Mouse (Mus musculus) CH12.LX (cell line): Measurements from ENCODE around the gene Aldh9a1. TPM values are rescaled to one million over a fixed set of nuclear protein-coding genes. Genes with fewer than 3 reads are reported as not detected.

Source experiments
- DNase-seq: peaks from one replicate; pipeline ENCODE4 v3.0.0-alpha.2; 2013; ENCODE audit errors: extremely low read depth
- H3K27ac ChIP-seq: 2 replicates; pipeline ENCODE4 v1.5.1; 2012; ENCODE audit warnings: low read depth, mild to moderate bottlenecking, control low read depth, moderate library complexity; ENCODE audit not compliant: insufficient read depth
- H3K27me3 ChIP-seq: replicated peaks from 2 replicates; pipeline ENCODE3; 2012; ENCODE audit warnings: inconsistent platforms
- H3K36me3 ChIP-seq, 2 experiments: replicated peaks in 1 of 2; 2 replicates each; pipeline versions ENCODE3 to v1.6.1; 2012; ENCODE audit warnings: inconsistent platforms in 1 of 2, low read length in 1 of 2, mild to moderate bottlenecking in 1 of 2, mixed read lengths in 1 of 2, moderate library complexity in 1 of 2; ENCODE audit not compliant: control insufficient read depth in 1 of 2, insufficient read depth in 1 of 2
- H3K4me1 ChIP-seq, 2 experiments: 2 replicates each; pipeline ENCODE4 v1.6.1; 2012; ENCODE audit warnings: inconsistent platforms in 1 of 2, moderate library complexity in 1 of 2; ENCODE audit not compliant: insufficient read depth in 2 of 2, control insufficient read depth in 1 of 2
- H3K4me2 ChIP-seq: 2 replicates; pipeline ENCODE4 v1.6.1; 2012; ENCODE audit warnings: low read depth, mild to moderate bottlenecking, control low read depth; ENCODE audit not compliant: poor library complexity, insufficient read depth, severe bottlenecking
- H3K4me3 ChIP-seq, 3 experiments: fragments of 150-350 bp in 1 of 3; sonication (generic) in 1 of 3; replicated peaks in 1 of 3; 2 replicates each; pipeline versions ENCODE3 to v1.5.1; 2011 to 2012; ENCODE audit warnings: low read depth in 2 of 3, low read length in 2 of 3, mild to moderate bottlenecking in 2 of 3, moderate library complexity in 2 of 3, control low read depth in 1 of 3, improper control_type of control experiment in 1 of 3, inconsistent platforms in 1 of 3, mixed read lengths in 1 of 3; ENCODE audit not compliant: poor library complexity in 1 of 3
- H3K79me2 ChIP-seq: replicated peaks from 2 replicates; pipeline ENCODE4 v1.6.1; 2012; ENCODE audit warnings: mild to moderate bottlenecking, moderate library complexity; ENCODE audit not compliant: control insufficient read depth, poor library complexity, insufficient read depth, severe bottlenecking; ENCODE audit errors: extremely low read depth
- H3K9ac ChIP-seq: 2 replicates; pipeline ENCODE4 v1.6.1; 2012; ENCODE audit warnings: low read depth, mild to moderate bottlenecking, control low read depth, moderate library complexity; ENCODE audit not compliant: insufficient read depth
- H3K9me3 ChIP-seq: replicated peaks from 2 replicates; pipeline ENCODE3; 2012; ENCODE audit warnings: low read length, inconsistent platforms, mixed read lengths
- CTCF ChIP-seq, 2 experiments: IDR thresholded peaks in 1 of 2; conservative IDR thresholded peaks in 1 of 2; 2 replicates each; pipeline ENCODE4 v1.5.1; 2011 to 2012; ENCODE audit warnings: low read depth in 2 of 2, low read length in 2 of 2, improper control_type of control experiment in 1 of 2, inconsistent platforms in 1 of 2, mild to moderate bottlenecking in 1 of 2, moderate library complexity in 1 of 2
- E2F4 ChIP-seq: IDR thresholded peaks from 2 replicates; pipeline ENCODE4 v1.6.1; 2011; ENCODE audit warnings: low read depth, low read length, improper control_type of control experiment; ENCODE audit not compliant: insufficient replicate concordance
- ELF1 ChIP-seq: IDR thresholded peaks from 2 replicates; pipeline ENCODE4 v1.6.1; 2014; ENCODE audit warnings: low read depth, mild to moderate bottlenecking, inconsistent platforms, low read length, improper control_type of control experiment
- HCFC1 ChIP-seq: IDR thresholded peaks from 2 replicates; pipeline ENCODE4 v1.6.1; 2012; ENCODE audit warnings: low read depth, mild to moderate bottlenecking, inconsistent platforms, low read length, improper control_type of control experiment
- IRF4 ChIP-seq: IDR thresholded peaks from 2 replicates; pipeline ENCODE4 v1.6.1; 2014; ENCODE audit warnings: low read depth, mild to moderate bottlenecking, inconsistent platforms, low read length, improper control_type of control experiment
- JUN ChIP-seq: IDR thresholded peaks from 2 replicates; pipeline ENCODE4 v1.6.1; 2011; ENCODE audit warnings: low read depth, mild to moderate bottlenecking, low read length, improper control_type of control experiment, moderate library complexity; ENCODE audit not compliant: insufficient read depth
- JUND ChIP-seq: conservative IDR thresholded peaks from 2 replicates; pipeline ENCODE4 v1.6.1; 2011; ENCODE audit warnings: low read depth, low read length, improper control_type of control experiment
- MAZ ChIP-seq: IDR thresholded peaks from 2 replicates; pipeline ENCODE4 v1.6.1; 2012; ENCODE audit warnings: low read depth, mild to moderate bottlenecking, inconsistent platforms, low read length, improper control_type of control experiment, moderate library complexity
- MXI1 ChIP-seq: IDR thresholded peaks from 2 replicates; pipeline ENCODE4 v1.6.1; 2011; ENCODE audit warnings: mild to moderate bottlenecking, low read depth, low read length, improper control_type of control experiment
- MYC ChIP-seq: IDR thresholded peaks from 2 replicates; pipeline ENCODE4 v1.6.1; 2011; ENCODE audit warnings: low read depth, mild to moderate bottlenecking, improper control_type of control experiment, low read length
- SIN3A ChIP-seq: IDR thresholded peaks from 2 replicates; pipeline ENCODE4 v1.6.1; 2012; ENCODE audit warnings: low read length, improper control_type of control experiment, inconsistent platforms
- SMC3 ChIP-seq: IDR thresholded peaks from 2 replicates; pipeline ENCODE4 v1.6.1; 2011; ENCODE audit warnings: low read depth, low read length, improper control_type of control experiment
- TCF12 ChIP-seq: IDR thresholded peaks from 2 replicates; pipeline ENCODE4 v1.6.1; 2014; ENCODE audit warnings: low read depth, mild to moderate bottlenecking, inconsistent platforms, low read length, improper control_type of control experiment
- UBTF ChIP-seq: IDR thresholded peaks from 2 replicates; pipeline ENCODE4 v1.6.1; 2012; ENCODE audit warnings: low read depth, mild to moderate bottlenecking, inconsistent platforms, low read length, improper control_type of control experiment, moderate library complexity
- USF1 ChIP-seq: IDR thresholded peaks from 2 replicates; pipeline ENCODE4 v1.6.1; 2014; ENCODE audit warnings: low read depth, mild to moderate bottlenecking, inconsistent platforms, low read length, improper control_type of control experiment
- USF2 ChIP-seq: conservative IDR thresholded peaks from 2 replicates; pipeline ENCODE4 v1.6.1; 2011; ENCODE audit warnings: low read depth, low read length, improper control_type of control experiment
- ZMIZ1 ChIP-seq: IDR thresholded peaks from 2 replicates; pipeline ENCODE4 v1.6.1; 2012; ENCODE audit warnings: low read depth, mild to moderate bottlenecking, inconsistent platforms, low read length, improper control_type of control experiment
- dilution Hi-C: fragments of 300-500 bp; cut with MboI; formaldehyde crosslinking; loops from 2 replicates; pipeline ENCODE4 v1.14.3; 2020; ENCODE audit warnings: low sequenced_read_pairs; ENCODE audit not compliant: extremely low pct_unique_long_range_greater_than_20kb, extremely low pct_ligation_motif_present
- in situ Hi-C: fragments of 300-500 bp; cut with MboI; formaldehyde crosslinking; loops from 3 replicates; pipeline ENCODE4 v1.14.3; 2019; ENCODE audit warnings: low sequenced_read_pairs, low pct_ligation_motif_present, low pct_unique_long_range_greater_than_20kb, mixed read lengths
- polyA plus RNA-seq: library from polyadenylated mRNA; unstranded; fragments of >175 nt; gene quantifications from 2 replicates; pipeline ENCODE4 v1.2.1, GENCODE M21; 2012; ENCODE audit warnings: low read depth; ENCODE audit not compliant: insufficient read length
- total RNA-seq, 2 experiments: library from RNA; depleted of rRNA; stranded (reverse); fragments of 300-350 nt in 1 of 2; fragments of >200 nt in 1 of 2; gene quantifications; 2 replicates each; pipeline ENCODE4 v1.2.3; 2012 to 2014

Aldh9a1 gene
- total and polyA plus RNA-seq, 3 experiments, result 26.2 to 79.7 (median 31.2) TPM

- no peak for TF ChIP-seq USF2
- peak; percentile 55 for TF ChIP-seq SMC3
- peak; percentile 80 for TF ChIP-seq MXI1
- peak; percentile 21; the same call in 1 of the 2 replicates for TF ChIP-seq MYC
- TF ChIP-seq E2F4, result 0 out of 2 replicates have a peak, but pooled peaks have one; percentile 68
- peak in 1 of 2 experiments; percentile 74; a peak in 2 of 4 replicates for TF ChIP-seq CTCF (conservative IDR thresholded peaks at IDR 0.05 in 1 of 2, IDR thresholded peaks at IDR 0.05 in 1 of 2; ENCODE audit: low read depth in 2 of 2, low read length in 2 of 2)
- no peak for TF ChIP-seq IRF4
- TF ChIP-seq ZMIZ1, result no peak
Observed at GRCm38 (mm10) chr1:167393683-167394492, 44.1 kb downstream of the Aldh9a1 start, which contains the start of gene Mgst3 (continued).

- no peaks in the 10 kb centered on the region for H3K79me2 ChIP-seq
- in situ Hi-C loops (no loop called here), dilution Hi-C loops (loop anchor here (25.0 kb wide), 1 partner anchor 232 kb away; no protein-coding TSS in a partner anchor)
- no peak overlapping the region for H3K4me3 ChIP-seq
- H3K27me3 ChIP-seq, result peaks cover 85% of the 10 kb centered on the region
- peaks cover 3 to 6% of the 10 kb centered on the region in 2 experiments; a peak in 2 of 4 replicates for H3K4me1 ChIP-seq
- H3K9ac ChIP-seq, result no peak overlapping the region
- H3K27ac ChIP-seq, result no peak overlapping the region
- H3K9me3 ChIP-seq, result peaks cover 3% of the 10 kb centered on the region
- no peak overlapping the region for H3K4me2 ChIP-seq
- TF ChIP-seq HCFC1, result no peak
- TF ChIP-seq TCF12, result no peak
- no peak for TF ChIP-seq ELF1
- no peak for TF ChIP-seq UBTF
- no peak for TF ChIP-seq SMC3
- TF ChIP-seq MXI1, result no peak
- TF ChIP-seq SIN3A, result no peak
- no peak for TF ChIP-seq MAZ
- no peak for TF ChIP-seq JUN
- no peak for TF ChIP-seq USF1
- TF ChIP-seq JUND, result no peak
- TF ChIP-seq IRF4, result no peak
- no peak for DNase-seq
- no peaks in the 10 kb centered on the region for H3K36me3 ChIP-seq
Observed at GRCm38 (mm10) chr1:167405237-167405636, 55.4 kb downstream of the Aldh9a1 start.
